Mouse (Mus musculus) midbrain, embryonic 11.5 days (tissue): ENCODE measurements around the gene Elmo3. TPM values are rescaled to one million over a fixed set of nuclear protein-coding genes. Genes with fewer than 3 reads are reported as not detected.
"Not testable (repeated sequence)": the region's sequence is repeated elsewhere in the genome, so short reads cannot be mapped to it uniquely, and the experiment has no call there.

Experiments
- ATAC-seq: fragments of 200-750 bp; cut with Nextera tagmentation; 2 replicates; pipeline ENCODE4 v1.8.0; 2017; ENCODE audit warnings: moderate TSS enrichment, moderate library complexity; ENCODE audit not compliant: low FRiP score
- DNase-seq: peaks from one replicate; pipeline ENCODE4 v3.0.0; 2015; ENCODE audit warnings: low spot score; ENCODE audit errors: missing footprints
- H3K27ac ChIP-seq: fragments of 300-500 bp; sonication (generic); 2 replicates; pipeline ENCODE4 v1.5.1; 2014; ENCODE audit warnings: low read depth, low read length
- H3K27me3 ChIP-seq: fragments of 300-500 bp; sonication (generic); 2 replicates; pipeline ENCODE4 v1.6.1; 2014; ENCODE audit warnings: mild to moderate bottlenecking, low read length, moderate library complexity, mixed read lengths; ENCODE audit not compliant: control insufficient read depth, insufficient read depth
- H3K36me3 ChIP-seq: fragments of 300-500 bp; sonication (generic); 2 replicates; pipeline ENCODE4 v1.6.1; 2014; ENCODE audit warnings: mild to moderate bottlenecking, low read length, moderate library complexity, mixed read lengths; ENCODE audit not compliant: control insufficient read depth, insufficient read depth
- H3K4me1 ChIP-seq: fragments of 300-500 bp; sonication (generic); 2 replicates; pipeline ENCODE4 v1.6.1; 2014; ENCODE audit warnings: low read length; ENCODE audit not compliant: control insufficient read depth, insufficient read depth
- H3K4me2 ChIP-seq: fragments of 300-500 bp; sonication (generic); 2 replicates; pipeline ENCODE4 v1.6.1; 2014; ENCODE audit warnings: mild to moderate bottlenecking, moderate library complexity
- H3K4me3 ChIP-seq: fragments of 300-500 bp; sonication (generic); 2 replicates; pipeline ENCODE4 v1.5.1; 2014; ENCODE audit warnings: low read depth, low read length
- H3K9ac ChIP-seq: fragments of 300-500 bp; sonication (generic); 2 replicates; pipeline ENCODE4 v1.6.1; 2014; ENCODE audit warnings: low read length
- H3K9me3 ChIP-seq: fragments of 300-500 bp; sonication (generic); 2 replicates; pipeline ENCODE4 v1.6.1; 2016; ENCODE audit warnings: low read length; ENCODE audit not compliant: control insufficient read depth
- WGBS: fragments of 180-500 bp; shearing (Covaris S2); extraction: QIAGEN DNeasy Blood & Tissue Kit; methylation state at CpG from one replicate; pipeline ENCODE4 v1.1.7; 2014; 5-methylcytosine and 5-hydroxymethylcytosine counted together
- polyA plus RNA-seq: library from polyadenylated mRNA; unstranded; fragments of >200 nt; fragmentation: Nextera tagmentation; extraction: Ambion mirVana; gene quantifications from 2 replicates; pipeline ENCODE4 v1.2.1, GENCODE M21; 2014

Elmo3 gene
- polyA plus RNA-seq, 1 experiment from 2014 or later: 1.8 TPM

DNA sequence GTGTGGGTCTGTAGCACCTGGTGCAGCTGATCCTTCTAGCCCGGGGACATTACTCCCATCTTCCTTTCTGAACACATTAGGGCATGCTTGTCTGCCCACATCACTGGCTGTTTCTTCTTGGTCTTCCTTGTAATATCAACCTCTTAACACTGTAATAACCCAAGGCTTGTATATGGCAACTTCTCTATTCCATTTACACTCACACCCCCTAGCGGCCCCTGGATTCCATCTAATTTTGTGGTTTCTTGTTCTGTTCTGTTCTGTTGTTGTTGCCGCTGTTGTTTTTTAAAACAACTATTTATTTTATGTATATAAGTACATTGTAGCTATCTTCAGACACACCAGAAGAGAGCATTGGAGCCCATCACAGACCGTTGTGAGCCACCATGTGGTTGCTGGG is 18.5 kb upstream of the Elmo3 start:
- Histone ChIP-seq H3K4me1 (peaks cover 22% of the 10 kb centered on the region), H3K4me3 (no peak overlapping the region)

DNA sequence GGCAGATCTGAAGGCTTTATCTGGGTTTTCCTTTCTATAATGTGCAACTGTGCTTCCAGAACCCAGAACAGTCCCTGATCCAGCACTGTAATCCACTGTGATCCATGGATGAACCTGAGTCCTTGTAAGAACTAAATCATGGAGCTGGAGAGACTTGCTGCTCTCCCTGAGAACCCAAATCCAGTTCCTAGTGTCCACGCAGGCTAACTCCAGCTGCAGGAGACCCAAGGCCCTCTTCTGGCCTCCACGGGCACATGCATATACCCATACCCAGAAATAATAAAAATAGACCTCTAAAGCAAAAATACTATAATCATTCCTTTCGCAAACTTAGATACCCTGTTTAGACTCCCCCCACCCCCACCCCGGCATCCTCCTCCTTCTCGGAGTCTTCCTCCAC is 17.2 kb upstream of the Elmo3 start:
- H3K4me2 ChIP-seq: peak overlapping the region; percentile 74
- H3K4me1 ChIP-seq: peaks cover 22% of the 10 kb centered on the region
- no peak for ATAC-seq
- peaks cover 15% of the 10 kb centered on the region for H3K27me3 ChIP-seq
- DNase-seq: no peak
- no peaks in the 10 kb centered on the region for H3K9me3 ChIP-seq
- peak overlapping the region; percentile 40 for H3K4me3 ChIP-seq
- H3K36me3 ChIP-seq: no peaks in the 10 kb centered on the region
- H3K9ac ChIP-seq: peak overlapping the region; percentile 77
- no peak overlapping the region for H3K27ac ChIP-seq
- 86% methylated on average over 5 of the region's 5 CpGs for WGBS

More for the DNA sequence above, 18.5 kb upstream of the Elmo3 start:
- peaks cover 15% of the 10 kb centered on the region for H3K27me3 ChIP-seq
- WGBS: 87% methylated on average over 4 of the region's 4 CpGs
- H3K36me3 ChIP-seq: peaks cover 3% of the 10 kb centered on the region; the same call in 1 of the 2 replicates
- no peak overlapping the region for H3K27ac ChIP-seq
- DNase-seq: no peak
- ATAC-seq: no peak
- H3K9ac ChIP-seq: no peak overlapping the region
- H3K4me2 ChIP-seq: no peak overlapping the region
- H3K9me3 ChIP-seq: no peaks in the 10 kb centered on the region

DNA sequence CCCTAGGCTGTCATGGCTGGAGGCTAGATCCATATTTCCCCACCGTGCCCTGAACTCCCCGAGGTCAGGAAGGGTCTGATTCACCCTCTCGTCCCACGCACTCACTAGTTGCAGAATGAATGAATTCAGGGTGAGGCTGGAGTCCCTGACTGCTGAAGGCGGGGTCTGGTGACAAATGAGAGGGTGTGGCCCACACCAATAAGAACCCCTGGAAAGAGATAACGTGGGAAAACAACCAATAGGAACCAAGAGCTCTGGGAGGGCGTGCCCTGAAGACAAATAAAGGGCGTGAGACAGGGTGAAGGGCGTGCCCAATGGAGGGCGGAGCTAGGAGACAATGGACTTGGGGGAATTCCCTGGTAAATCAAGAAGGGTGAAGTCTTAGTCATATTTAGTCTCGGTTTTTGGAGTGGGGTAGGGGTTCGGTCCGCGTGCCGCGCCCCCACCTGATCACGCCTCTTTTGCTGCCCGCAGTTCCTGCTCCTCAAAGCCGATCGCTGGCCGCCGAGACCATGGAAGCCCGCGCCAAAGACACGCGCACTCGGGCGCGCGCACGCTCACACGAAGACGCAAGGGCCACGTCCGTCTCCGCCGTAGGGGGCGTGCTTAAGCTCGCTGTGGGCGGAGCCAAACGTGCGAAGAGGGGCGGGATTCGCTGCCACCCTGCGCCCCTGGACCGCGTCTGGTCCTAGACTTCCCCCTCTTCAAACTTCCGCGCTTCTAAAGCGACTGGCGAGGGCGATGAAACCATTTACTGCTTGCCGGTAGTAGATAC is 16.3 kb upstream of the Elmo3 start:
- Histone ChIP-seq H3K9ac (peak overlapping the region; percentile 77), H3K4me3 (peak overlapping the region; percentile 40), H3K4me2 (peak overlapping the region; percentile 74), H3K36me3 (no peaks in the 10 kb centered on the region), H3K27me3 (peaks cover 15% of the 10 kb centered on the region), H3K27ac (peak overlapping the region; percentile 71; the same call in 1 of the 2 replicates), H3K9me3 (no peaks in the 10 kb centered on the region), H3K4me1 (peaks cover 22% of the 10 kb centered on the region)
- ATAC-seq (peak; percentile 95), DNase-seq (peak; percentile 99)
- 0% methylated on average over 53 of the region's 53 CpGs for WGBS

GRCm38 (mm10) chr8:105289805-105290460 is 15.5 kb upstream of the Elmo3 start, which contains the start of gene 4931428F04Rik:
Gene 4931428F04Rik (minus strand): TSS chr8:105289864.
- peak; percentile 34 for ATAC-seq
- H3K4me1 ChIP-seq: peaks cover 22% of the 10 kb centered on the region
- H3K4me3 ChIP-seq: peak within 1 kb of the TSS; percentile 40
- H3K9me3 ChIP-seq: no peaks in the 10 kb centered on the region
- H3K27ac ChIP-seq: peak within 1 kb of the TSS; percentile 71; the same call in 1 of the 2 replicates
- H3K36me3 ChIP-seq: no peaks in the 10 kb centered on the region
- DNase-seq: peak; percentile 94
- peak within 1 kb of the TSS; percentile 74 for H3K4me2 ChIP-seq
- H3K9ac ChIP-seq: peak within 1 kb of the TSS; percentile 77
- H3K27me3 ChIP-seq: peaks cover 15% of the 10 kb centered on the region
- 1% methylated on average over 43 of the region's 43 CpGs for WGBS

- Histone ChIP-seq H3K4me2 (peak overlapping the region; percentile 74), H3K4me1 (peaks cover 22% of the 10 kb centered on the region), H3K9ac (peak overlapping the region; percentile 24; the same call in 1 of the 2 replicates), H3K36me3 (no peaks in the 10 kb centered on the region), H3K27ac (no peak overlapping the region), H3K4me3 (peak overlapping the region; percentile 40), H3K9me3 (no peaks in the 10 kb centered on the region), H3K27me3 (peaks cover 15% of the 10 kb centered on the region)
- WGBS: 6% methylated on average over 31 of the region's 31 CpGs
- DNase-seq: peak; percentile 99
- ATAC-seq: no peak
Measured at GRCm38 (mm10) chr8:105290554-105291314, 14.7 kb upstream of the Elmo3 start.

GRCm38 (mm10) chr8:105291364-105291763 is 14.0 kb upstream of the Elmo3 start:
- H3K4me1 ChIP-seq: peaks cover 20% of the 10 kb centered on the region
- peaks cover 15% of the 10 kb centered on the region for H3K27me3 ChIP-seq
- DNase-seq, H3K9me3 ChIP-seq, ATAC-seq, H3K27ac ChIP-seq, H3K4me3 ChIP-seq, H3K4me2 ChIP-seq, H3K36me3 ChIP-seq, H3K9ac ChIP-seq: not testable (repeated sequence)
- WGBS: 85% methylated on average over 8 of the region's 8 CpGs

DNA sequence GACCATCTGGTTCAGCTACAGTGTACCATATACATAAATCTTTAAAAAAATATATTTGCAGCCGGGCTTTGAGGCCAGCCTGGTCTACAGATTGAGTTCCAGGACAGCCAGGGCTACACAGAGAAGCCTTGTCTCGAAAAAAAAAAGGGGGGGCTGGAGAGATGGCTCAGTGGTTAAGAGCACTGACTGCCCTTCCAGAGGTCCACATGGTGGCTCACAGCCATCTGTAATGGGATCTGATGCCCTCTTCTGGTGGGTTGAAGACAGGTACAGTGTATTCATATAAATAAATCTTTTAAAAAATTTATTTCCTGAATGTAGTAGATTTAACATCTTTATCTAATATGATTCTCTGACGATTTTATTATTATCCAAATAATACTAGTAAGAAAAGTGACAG is 13.6 kb upstream of the Elmo3 start:
- Histone ChIP-seq H3K27me3 (peaks cover 15% of the 10 kb centered on the region), H3K4me1 (peaks cover 16% of the 10 kb centered on the region)
- H3K4me2 ChIP-seq, H3K36me3 ChIP-seq, ATAC-seq, H3K4me3 ChIP-seq, DNase-seq, H3K27ac ChIP-seq, H3K9ac ChIP-seq, H3K9me3 ChIP-seq: not testable (repeated sequence)
- WGBS: 75% methylated on average over 3 of the region's 3 CpGs

GRCm38 (mm10) chr8:105292471-105292870 is 12.9 kb upstream of the Elmo3 start:
- Histone ChIP-seq H3K27ac (no peak overlapping the region), H3K27me3 (peaks cover 15% of the 10 kb centered on the region), H3K4me1 (peaks cover 16% of the 10 kb centered on the region), H3K9ac (no peak overlapping the region), H3K9me3 (no peaks in the 10 kb centered on the region), H3K36me3 (no peaks in the 10 kb centered on the region), H3K4me2 (no peak overlapping the region), H3K4me3 (no peak overlapping the region)
- ATAC-seq (no peak), DNase-seq (no peak)
- 77% methylated on average over 7 of the region's 7 CpGs for WGBS
